Mouse (Mus musculus): ENCODE measurements around the gene Chaf1b. TPM values are rescaled to one million over a fixed set of nuclear protein-coding genes. Genes with fewer than 3 reads are reported as not detected.

Chaf1b gene
- total RNA-seq, 1 experiment from 2014 or later, result 85.7 TPM

DNA sequence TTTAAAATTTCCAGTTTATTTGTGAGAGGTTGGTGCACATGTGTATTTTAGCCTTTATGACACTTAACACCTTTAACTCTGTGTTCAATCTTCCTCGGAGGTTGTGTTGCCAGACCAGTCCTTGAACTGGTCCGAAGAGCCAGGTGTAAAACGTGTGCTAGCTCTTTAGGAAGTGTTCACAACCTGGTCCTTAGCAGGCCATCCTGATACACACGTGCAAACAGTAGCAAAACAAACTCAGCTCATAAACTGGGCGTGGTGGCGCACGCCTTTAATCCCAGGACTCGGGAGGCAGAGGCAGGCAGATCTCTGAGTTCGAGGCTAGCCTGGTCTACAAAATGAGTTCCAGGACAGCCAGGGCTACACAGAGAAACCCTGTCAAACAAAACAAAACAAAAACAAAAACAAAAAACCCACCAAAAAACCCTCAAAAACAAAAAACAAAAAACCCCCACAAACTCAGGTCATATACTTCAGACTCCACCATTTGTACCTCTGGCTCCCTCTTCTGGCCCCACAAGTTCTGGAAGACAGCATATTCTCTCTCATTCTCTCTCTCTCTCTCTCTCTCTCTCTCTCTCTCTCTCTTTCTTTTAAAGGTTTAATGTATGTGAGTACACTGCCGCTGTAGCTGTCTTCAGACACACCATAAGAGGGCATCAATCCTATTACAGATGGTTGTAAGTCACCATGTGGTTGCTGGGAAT is 59.2 kb downstream of the Chaf1b start:
- no peak for ATAC-seq (replicated peaks; ENCODE audit: low read depth, poor library complexity, severe bottlenecking)

DNA sequence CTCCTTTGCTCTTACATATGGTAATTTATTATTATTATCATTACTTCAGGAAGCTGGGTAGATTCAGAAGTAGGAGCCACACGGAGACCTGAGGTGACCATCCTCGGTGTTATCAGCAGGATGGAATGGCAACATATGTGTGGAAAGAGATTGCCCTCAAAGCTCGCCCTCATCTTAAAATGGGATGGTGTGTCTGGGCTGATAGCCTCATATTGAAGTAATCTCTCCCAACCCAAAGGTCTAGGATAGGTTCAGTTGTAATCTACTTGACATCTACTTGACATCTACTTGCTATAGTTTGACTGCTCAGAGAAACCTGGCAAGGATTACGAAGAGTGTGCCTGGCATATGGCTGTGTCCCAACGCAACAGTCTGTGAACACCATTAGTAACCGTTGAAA is 60.6 kb downstream of the Chaf1b start:
- peak; percentile 21; the same call in 1 of the 2 replicates for ATAC-seq (replicated peaks; ENCODE audit: low read depth, poor library complexity, severe bottlenecking)

DNA sequence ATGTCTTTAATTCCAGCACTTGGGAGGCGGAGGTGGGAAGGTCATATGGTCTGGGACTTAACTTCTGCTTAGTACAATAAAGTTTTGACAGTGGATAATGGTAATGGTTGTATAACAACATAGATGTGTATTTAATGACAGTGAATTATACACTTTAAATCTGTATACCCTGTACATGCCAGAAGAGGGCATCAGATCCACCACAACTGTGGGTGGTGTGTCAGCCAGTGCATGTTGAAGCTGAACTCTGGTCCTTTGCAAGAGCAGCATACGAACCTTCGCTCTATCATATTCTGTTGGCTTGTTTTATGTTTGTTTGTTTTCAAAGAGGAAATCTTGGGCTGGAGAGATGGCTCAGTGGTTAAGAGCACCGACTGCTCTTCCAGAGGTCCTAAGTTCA is 63.7 kb downstream of the Chaf1b start:
- peak; percentile 45; the same call in 1 of the 2 replicates for ATAC-seq (replicated peaks; ENCODE audit: low read depth, poor library complexity, severe bottlenecking)

Other genes starting within 250 kb of the Chaf1b start
- gene Cbr3, start 200.7 kb upstream of the Chaf1b start, total RNA-seq (2017), result not detected in 2 replicates
- 11.1 and 14.2 TPM in 2 replicates for gene Dop1b, start 172.0 kb upstream of the Chaf1b start, total RNA-seq (2017)
- 123 and 218 TPM in 2 replicates for gene Morc3, start 51.8 kb upstream of the Chaf1b start, total RNA-seq (2017)
- not detected in 2 replicates for gene Cldn14, start 124.9 kb downstream of the Chaf1b start, total RNA-seq (2017)
- gene Sim2, start 201.0 kb downstream of the Chaf1b start, total RNA-seq (2017), result not detected in 2 replicates